ENCODE assay signal across 21 mouse cellular contexts in the genomic region with DNA sequence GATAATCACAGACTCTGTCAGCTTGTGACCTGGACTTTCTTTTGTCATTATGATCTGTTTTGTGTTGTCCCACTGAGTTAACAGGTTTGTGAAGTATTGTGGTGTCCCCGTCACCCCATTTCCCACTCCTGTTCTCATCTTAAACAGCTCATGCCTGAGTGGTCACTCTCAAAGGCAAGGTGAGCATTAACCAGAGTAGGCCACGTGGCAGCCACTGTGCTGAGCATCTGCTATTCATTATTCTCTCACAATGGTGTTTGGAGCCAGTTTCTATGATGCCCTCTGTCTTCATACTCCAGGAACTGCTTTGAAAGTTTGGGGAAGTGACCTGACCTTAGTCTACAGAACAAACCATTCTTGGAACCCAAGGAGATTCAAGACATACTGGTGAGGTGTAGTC.
DNase-seq lines count a peak whose midpoint lies in the region; ATAC-seq and TF ChIP-seq lines count a peak whose summit lies in the region.
"Had no signal": no experiment of that assay in that cellular context is flagged by ENCODE, and none has a peak within 500 bp of the region (broad histone marks: within the 10 kb centered on the region; RNA-seq: fewer than 3 reads in every experiment).

No protein-coding gene starts in this region.

- peak; percentile 60 for DNase-seq in kidney, adult 2 months
- no peak for DNase-seq in kidney, postnatal 25 days
- DNase-seq in kidney, postnatal 0 days (ENCODE audit: low spot score), result no peak
- DNase-seq in kidney, postnatal 14 days, result no peak
- peak; percentile 13 for DNase-seq in forelimb bud, embryonic 11.5 days (ENCODE audit: low read depth, low spot score)
- DNase-seq in left cerebral cortex, postnatal 14 days (ENCODE audit: low spot score in 2 of 2), result no peak
- DNase-seq: adrenal gland, postnatal 14 days; cerebellum, adult 11-12 months; cerebellum, adult 9-10 months; cerebellum, postnatal 25 days; forebrain, postnatal 0 days; gastrocnemius, adult 2 months; gastrocnemius, postnatal 36 days; heart, adult 11 months; heart, postnatal 36 days had no signal

- 42% methylated on average over 2 of the region's 2 CpGs for WGBS in kidney, adult 2 months
- WGBS in kidney, postnatal 0 days, result 49% methylated on average over 2 of the region's 2 CpGs

- H3K4me1 ChIP-seq in kidney, adult 2 months (ENCODE audit: control insufficient read depth, insufficient read depth, low read length), result no peaks in the 10 kb centered on the region
- H3K4me1 ChIP-seq in kidney, postnatal 0 days (replicated peaks; ENCODE audit: insufficient read depth, low read length), result no peaks in the 10 kb centered on the region
- H3K4me1 ChIP-seq: forebrain, embryonic 13.5 days; hindbrain, embryonic 15.5 days had no signal

- ATAC-seq in kidney, postnatal 0 days (replicated peaks; ENCODE audit: low FRiP score, low read depth), result no peak
- ATAC-seq: activated CD4-positive, CD25-positive, alpha-beta regulatory T cell, adult 4 months; forebrain, embryonic 13.5 days; forebrain, postnatal 0 days; Patski had no signal

- H3K9ac ChIP-seq in kidney, postnatal 0 days (ENCODE audit: low read depth, low read length), result no peak overlapping the region
- H3K9ac ChIP-seq: forebrain, embryonic 13.5 days; forebrain, postnatal 0 days; heart, embryonic 13.5 days; hindbrain, embryonic 15.5 days had no signal

- TF ChIP-seq POLR2A in kidney, adult 2 months (IDR thresholded peaks at IDR 0.05; ENCODE audit: low read depth, low read length), result no peak

- H3K4me2 ChIP-seq in kidney, postnatal 0 days (ENCODE audit: low read length), result no peak overlapping the region
- H3K4me2 ChIP-seq: forebrain, embryonic 13.5 days; heart, embryonic 13.5 days; hindbrain, embryonic 15.5 days had no signal

- no peaks in the 10 kb centered on the region for H3K27me3 ChIP-seq in kidney, adult 2 months (replicated peaks; ENCODE audit: control insufficient read depth, insufficient read depth, low read length)
- H3K27me3 ChIP-seq in kidney, postnatal 0 days (ENCODE audit: insufficient read depth, low read length), result no peaks in the 10 kb centered on the region
- H3K27me3 ChIP-seq: CH12.LX; forebrain, embryonic 13.5 days; heart, embryonic 13.5 days; hindbrain, embryonic 15.5 days; Patski had no signal

- H3K9me3 ChIP-seq in kidney, postnatal 0 days (replicated peaks; ENCODE audit: low read length), result no peaks in the 10 kb centered on the region
- H3K9me3 ChIP-seq: forebrain, embryonic 13.5 days; heart, embryonic 13.5 days; hindbrain, embryonic 15.5 days had no signal

- no peak overlapping the region for H3K27ac ChIP-seq in kidney, adult 2 months (ENCODE audit: insufficient read depth, low read depth, low read length)
- no peak overlapping the region for H3K27ac ChIP-seq in kidney, postnatal 0 days
- H3K27ac ChIP-seq: forebrain, embryonic 13.5 days; gastrocnemius, adult 2 months; heart, embryonic 13.5 days; hindbrain, embryonic 15.5 days had no signal

- no peaks in the 10 kb centered on the region for H3K36me3 ChIP-seq in kidney, adult 2 months (ENCODE audit: control insufficient read depth, insufficient read depth, low read length)
- H3K36me3 ChIP-seq in kidney, postnatal 0 days (ENCODE audit: insufficient read depth, low read length), result no peaks in the 10 kb centered on the region
- H3K36me3 ChIP-seq: heart, embryonic 13.5 days; hindbrain, embryonic 15.5 days had no signal

- TF ChIP-seq CTCF in kidney, adult 2 months (conservative IDR thresholded peaks at IDR 0.05; ENCODE audit: insufficient read depth, insufficient read length, low read depth, low read length), result no peak
- 0 out of 2 replicates have a peak, but pooled peaks have one; percentile 14 for TF ChIP-seq CTCF in kidney, postnatal 0 days (IDR thresholded peaks at IDR 0.05; ENCODE audit: low read depth)

- H3K4me3 ChIP-seq in kidney, adult 2 months (ENCODE audit: insufficient read depth, low read depth, low read length), result no peak overlapping the region
- H3K4me3 ChIP-seq in kidney, postnatal 0 days (replicated peaks; ENCODE audit: low read depth, low read length), result no peak overlapping the region
- H3K4me3 ChIP-seq: forebrain, embryonic 13.5 days; gastrocnemius, adult 2 months; heart, embryonic 13.5 days; hindbrain, embryonic 15.5 days had no signal

- intact Hi-C loops in left cerebral cortex, postnatal 14 days (cut with DNase I), result no loop called here

Comparison
In these comparisons a context has a peak if more than half of its experiments do, and no peak if none do; other contexts are left out.
1. DNase-seq: peak in kidney, adult 2 months (single experiment) and forelimb bud, embryonic 11.5 days (single experiment); none in kidney, postnatal 25 days (0 of 2), kidney, postnatal 0 days (single experiment), kidney, postnatal 14 days (single experiment) and left cerebral cortex, postnatal 14 days (0 of 2).